Mouse (Mus musculus): ENCODE measurements at regions not wholly inside any gene's neighbourhood (a gene's known extent, or its start where the extent isn't known, plus 50 kb on each side); places are given as distances from the start of the nearest gene placed in this dataset.

DNA sequence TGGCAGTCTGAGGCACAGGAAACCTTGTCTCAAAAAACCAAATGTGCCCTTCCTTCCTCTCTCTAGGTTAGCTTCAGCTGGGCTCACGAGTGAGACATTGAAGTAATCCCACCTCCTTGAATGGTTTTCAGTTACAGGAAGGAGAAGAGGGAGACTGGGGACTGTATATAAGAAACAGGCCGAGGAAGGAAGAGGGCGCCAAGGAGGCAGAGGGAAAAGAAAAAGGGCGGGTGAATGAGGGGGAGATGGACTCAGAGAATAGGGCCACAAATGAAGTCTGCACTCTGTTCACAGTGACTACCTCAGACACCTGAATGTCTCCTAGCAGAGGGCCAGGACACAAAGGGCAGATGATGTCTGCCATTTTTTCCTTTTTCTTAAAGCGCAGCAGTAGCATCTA, 171.9 kb downstream of the Sox4 start:
- Histone ChIP-seq H3K36me3 (replicated peaks in 1 of 2; ENCODE audit: control insufficient read depth in 1 of 2, insufficient read depth in 1 of 2, low read length in 1 of 2) (no peaks in the 10 kb centered on the region), H3K4me3 (replicated peaks in 1 of 3; ENCODE audit: low read depth in 2 of 3, low read length in 2 of 3, poor library complexity in 1 of 3) (no peak overlapping the region), H3K4me2 (ENCODE audit: insufficient read depth, low read depth, poor library complexity, severe bottlenecking) (no peak overlapping the region), H3K27me3 (replicated peaks) (no peaks in the 10 kb centered on the region), H3K79me2 (replicated peaks; ENCODE audit: control insufficient read depth, extremely low read depth, insufficient read depth, poor library complexity, severe bottlenecking) (no peaks in the 10 kb centered on the region), H3K27ac (ENCODE audit: insufficient read depth, low read depth) (no peak overlapping the region), H3K9me3 (replicated peaks; ENCODE audit: low read length) (no peaks in the 10 kb centered on the region), H3K9ac (ENCODE audit: insufficient read depth, low read depth) (no peak overlapping the region), H3K4me1 (ENCODE audit: control insufficient read depth in 1 of 2, insufficient read depth in 2 of 2) (no peaks in the 10 kb centered on the region)
- dilution Hi-C loops (cut with MboI; ENCODE audit: extremely low pct_ligation_motif_present, extremely low pct_unique_long_range_greater_than_20kb, low sequenced_read_pairs) = no loop called here
- TF ChIP-seq ZKSCAN1 (IDR thresholded peaks at IDR 0.05; ENCODE audit: borderline replicate concordance, low read depth, low read length) = no peak
- in situ Hi-C loops (cut with MboI; ENCODE audit: low pct_ligation_motif_present, low pct_unique_long_range_greater_than_20kb, low sequenced_read_pairs) = no loop called here
- DNase-seq (ENCODE audit: extremely low read depth) = no peak

DNA sequence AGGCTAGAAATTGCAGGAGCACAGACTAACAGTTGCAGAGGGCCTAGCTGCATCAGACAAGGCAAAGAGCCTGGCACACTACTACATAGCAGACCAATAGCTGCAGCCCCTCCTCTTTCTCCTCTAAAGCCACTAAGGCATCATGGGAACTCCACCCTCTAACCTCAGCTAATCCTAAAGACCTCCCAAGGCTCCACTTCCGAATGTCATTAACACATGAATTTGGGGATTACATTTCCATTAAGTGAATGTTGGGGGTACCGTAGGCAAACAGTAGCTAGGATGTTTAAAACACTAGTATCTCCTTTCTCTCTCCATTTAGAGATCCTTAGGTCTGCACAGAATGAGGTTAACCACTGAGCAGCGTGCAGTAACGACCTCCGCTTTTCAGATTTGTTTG, 173.1 kb downstream of the Sox4 start:
- in situ Hi-C loops (cut with MboI; ENCODE audit: low pct_ligation_motif_present, low pct_unique_long_range_greater_than_20kb, low sequenced_read_pairs) = no loop called here
- dilution Hi-C loops (cut with MboI; ENCODE audit: extremely low pct_ligation_motif_present, extremely low pct_unique_long_range_greater_than_20kb, low sequenced_read_pairs) = no loop called here
- Histone ChIP-seq H3K9me3 (replicated peaks; ENCODE audit: low read length) (no peaks in the 10 kb centered on the region), H3K36me3 (replicated peaks in 1 of 2; ENCODE audit: control insufficient read depth in 1 of 2, insufficient read depth in 1 of 2, low read length in 1 of 2) (no peaks in the 10 kb centered on the region), H3K9ac (ENCODE audit: insufficient read depth, low read depth) (no peak overlapping the region), H3K4me2 (ENCODE audit: insufficient read depth, low read depth, poor library complexity, severe bottlenecking) (no peak overlapping the region), H3K4me3 (replicated peaks in 1 of 3; ENCODE audit: low read depth in 2 of 3, low read length in 2 of 3, poor library complexity in 1 of 3) (no peak overlapping the region), H3K4me1 (ENCODE audit: control insufficient read depth in 1 of 2, insufficient read depth in 2 of 2) (no peaks in the 10 kb centered on the region), H3K27me3 (replicated peaks) (no peaks in the 10 kb centered on the region), H3K79me2 (replicated peaks; ENCODE audit: control insufficient read depth, extremely low read depth, insufficient read depth, poor library complexity, severe bottlenecking) (no peaks in the 10 kb centered on the region), H3K27ac (ENCODE audit: insufficient read depth, low read depth) (no peak overlapping the region)
- no peak for TF ChIP-seq RCOR1 (conservative IDR thresholded peaks at IDR 0.05; ENCODE audit: low read depth, low read length)
- no peak for TF ChIP-seq JUND (conservative IDR thresholded peaks at IDR 0.05; ENCODE audit: low read depth, low read length)
- TF ChIP-seq POLR2AphosphoS2 (IDR thresholded peaks at IDR 0.05; ENCODE audit: low read depth, low read length) = no peak
- no peak for TF ChIP-seq ZNF384 (IDR thresholded peaks at IDR 0.05; ENCODE audit: low read depth, low read length)
- no peak for TF ChIP-seq MEF2A (IDR thresholded peaks at IDR 0.05; ENCODE audit: borderline replicate concordance, low read depth, low read length)
- TF ChIP-seq MAFK (IDR thresholded peaks at IDR 0.05; ENCODE audit: insufficient replicate concordance, low read length) = no peak
- TF ChIP-seq ZMIZ1 (IDR thresholded peaks at IDR 0.05; ENCODE audit: low read depth, low read length) = no peak
- TF ChIP-seq SMC3 (IDR thresholded peaks at IDR 0.05; ENCODE audit: low read depth, low read length) = no peak
- TF ChIP-seq TBP (conservative IDR thresholded peaks at IDR 0.05; ENCODE audit: low read depth, low read length) = no peak
- TF ChIP-seq HCFC1 (IDR thresholded peaks at IDR 0.05; ENCODE audit: low read depth, low read length) = no peak
- TF ChIP-seq ZKSCAN1 (IDR thresholded peaks at IDR 0.05; ENCODE audit: borderline replicate concordance, low read depth, low read length) = no peak
- DNase-seq (ENCODE audit: extremely low read depth) = no peak

DNA sequence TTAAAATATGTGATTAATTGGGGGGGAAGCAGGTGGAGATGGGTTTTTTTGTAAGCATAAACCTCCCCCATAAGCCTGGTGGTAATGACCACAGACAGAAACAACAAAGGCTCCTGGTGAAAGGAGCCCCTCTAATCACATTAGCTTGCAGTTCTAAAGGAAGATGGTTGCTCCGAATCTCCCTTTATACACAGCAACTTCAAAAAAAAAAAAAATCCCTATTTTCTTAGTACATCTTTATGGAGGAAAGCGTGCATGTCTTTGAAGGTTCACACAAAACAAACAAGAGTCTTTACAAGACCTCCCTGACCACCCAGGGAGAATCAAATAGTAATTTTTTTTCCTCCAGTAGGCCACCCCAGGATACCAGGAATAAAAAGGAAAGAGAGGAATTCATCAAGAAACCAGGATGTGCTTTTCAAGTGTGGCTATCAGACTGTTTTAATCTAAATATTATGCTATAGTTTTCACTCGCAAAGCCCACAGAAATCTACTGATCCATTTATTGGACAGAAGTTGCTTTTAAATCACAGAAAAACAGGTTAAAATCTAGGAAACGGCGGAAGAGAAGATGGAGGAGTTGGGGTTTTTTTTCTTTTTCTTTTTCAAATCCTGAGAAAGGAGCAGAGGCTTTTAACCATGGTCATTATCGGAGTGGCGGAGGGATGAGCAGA, 178.2 kb downstream of the Sox4 start:
- Histone ChIP-seq H3K27me3 (replicated peaks) (no peaks in the 10 kb centered on the region), H3K36me3 (replicated peaks in 1 of 2; ENCODE audit: control insufficient read depth in 1 of 2, insufficient read depth in 1 of 2, low read length in 1 of 2) (no peaks in the 10 kb centered on the region), H3K4me2 (ENCODE audit: insufficient read depth, low read depth, poor library complexity, severe bottlenecking) (no peak overlapping the region), H3K27ac (ENCODE audit: insufficient read depth, low read depth) (no peak overlapping the region), H3K9me3 (replicated peaks; ENCODE audit: low read length) (no peaks in the 10 kb centered on the region), H3K4me1 (ENCODE audit: control insufficient read depth in 1 of 2, insufficient read depth in 2 of 2) (no peaks in the 10 kb centered on the region), H3K4me3 (replicated peaks in 1 of 3; ENCODE audit: low read depth in 2 of 3, low read length in 2 of 3, poor library complexity in 1 of 3) (no peak overlapping the region), H3K79me2 (replicated peaks; ENCODE audit: control insufficient read depth, extremely low read depth, insufficient read depth, poor library complexity, severe bottlenecking) (no peaks in the 10 kb centered on the region), H3K9ac (ENCODE audit: insufficient read depth, low read depth) (no peak overlapping the region)
- no peak for TF ChIP-seq ZNF384 (IDR thresholded peaks at IDR 0.05; ENCODE audit: low read depth, low read length)
- no peak for TF ChIP-seq RCOR1 (conservative IDR thresholded peaks at IDR 0.05; ENCODE audit: low read depth, low read length)
- TF ChIP-seq POLR2A (IDR thresholded peaks at IDR 0.05; ENCODE audit: low read depth, low read length) = no peak
- TF ChIP-seq NRF1 (IDR thresholded peaks at IDR 0.05; ENCODE audit: low read depth, low read length) = no peak
- no peak for TF ChIP-seq ZKSCAN1 (IDR thresholded peaks at IDR 0.05; ENCODE audit: borderline replicate concordance, low read depth, low read length)
- no peak for TF ChIP-seq TBP (conservative IDR thresholded peaks at IDR 0.05; ENCODE audit: low read depth, low read length)
- TF ChIP-seq ZC3H11A (IDR thresholded peaks at IDR 0.05; ENCODE audit: low read depth, low read length) = no peak
- TF ChIP-seq MYC (IDR thresholded peaks at IDR 0.05; ENCODE audit: low read depth, low read length) = no peak
- no peak for TF ChIP-seq SMC3 (IDR thresholded peaks at IDR 0.05; ENCODE audit: low read depth, low read length)
- TF ChIP-seq MXI1 (IDR thresholded peaks at IDR 0.05; ENCODE audit: low read depth, low read length) = no peak
- no peak for TF ChIP-seq CHD1 (IDR thresholded peaks at IDR 0.05; ENCODE audit: low read depth, low read length)
- in situ Hi-C loops (cut with MboI; ENCODE audit: low pct_ligation_motif_present, low pct_unique_long_range_greater_than_20kb, low sequenced_read_pairs) = no loop called here
- no peak for DNase-seq (ENCODE audit: extremely low read depth)
- dilution Hi-C loops (cut with MboI; ENCODE audit: extremely low pct_ligation_motif_present, extremely low pct_unique_long_range_greater_than_20kb, low sequenced_read_pairs) = no loop called here

All from CH12.LX (cell line).